Mouse (Mus musculus) CH12.LX (cell line): Measurements from ENCODE around the gene Kif1a.
A peak's percentile ranks its signal among the peaks of the same experiment; 100 is the strongest.

Experiments
- CTCF ChIP-seq, 2 experiments: IDR thresholded peaks in 1 of 2; conservative IDR thresholded peaks in 1 of 2; 2 replicates each; pipeline ENCODE4 v1.5.1; 2011 to 2012; ENCODE audit warnings: low read depth in 2 of 2, low read length in 2 of 2, improper control_type of control experiment in 1 of 2, inconsistent platforms in 1 of 2, mild to moderate bottlenecking in 1 of 2, moderate library complexity in 1 of 2
- EP300 ChIP-seq: IDR thresholded peaks from 2 replicates; pipeline ENCODE4 v1.6.1; 2011; ENCODE audit warnings: low read length, improper control_type of control experiment
- ETS1 ChIP-seq: conservative IDR thresholded peaks from 2 replicates; pipeline ENCODE4 v1.6.1; 2012; ENCODE audit warnings: low read depth, mild to moderate bottlenecking, inconsistent platforms, low read length, improper control_type of control experiment, moderate library complexity
- JUND ChIP-seq: conservative IDR thresholded peaks from 2 replicates; pipeline ENCODE4 v1.6.1; 2011; ENCODE audit warnings: low read depth, low read length, improper control_type of control experiment
- KAT2A ChIP-seq: IDR thresholded peaks from 2 replicates; pipeline ENCODE4 v1.6.1; 2012; ENCODE audit warnings: low read length, improper control_type of control experiment, inconsistent platforms; ENCODE audit not compliant: insufficient replicate concordance
- MAFK ChIP-seq: IDR thresholded peaks from 2 replicates; pipeline ENCODE4 v1.6.1; 2011; ENCODE audit warnings: low read length, improper control_type of control experiment; ENCODE audit not compliant: insufficient replicate concordance
- MAZ ChIP-seq: IDR thresholded peaks from 2 replicates; pipeline ENCODE4 v1.6.1; 2012; ENCODE audit warnings: low read depth, mild to moderate bottlenecking, inconsistent platforms, low read length, improper control_type of control experiment, moderate library complexity
- MEF2A ChIP-seq: IDR thresholded peaks from 2 replicates; pipeline ENCODE4 v1.6.1; 2014; ENCODE audit warnings: low read depth, mild to moderate bottlenecking, inconsistent platforms, low read length, improper control_type of control experiment, borderline replicate concordance
- NELFE ChIP-seq: IDR thresholded peaks from 2 replicates; pipeline ENCODE4 v1.6.1; 2011; ENCODE audit warnings: low read depth, low read length, improper control_type of control experiment
- POLR2A ChIP-seq: IDR thresholded peaks from 2 replicates; pipeline ENCODE4 v1.6.1; 2011; ENCODE audit warnings: low read depth, mild to moderate bottlenecking, improper control_type of control experiment, low read length
- RAD21 ChIP-seq: IDR thresholded peaks from 2 replicates; pipeline ENCODE4 v1.6.1; 2011; ENCODE audit warnings: low read depth, mild to moderate bottlenecking, low read length, improper control_type of control experiment, moderate library complexity
- SIN3A ChIP-seq: IDR thresholded peaks from 2 replicates; pipeline ENCODE4 v1.6.1; 2012; ENCODE audit warnings: low read length, improper control_type of control experiment, inconsistent platforms
- ZC3H11A ChIP-seq: IDR thresholded peaks from 2 replicates; pipeline ENCODE4 v1.6.1; 2012; ENCODE audit warnings: low read depth, mild to moderate bottlenecking, inconsistent platforms, low read length, improper control_type of control experiment

- no peak for TF ChIP-seq EP300
- TF ChIP-seq MEF2A = no peak
- no peak for TF ChIP-seq ZC3H11A
- no peak for TF ChIP-seq POLR2A
- peak; percentile 74 for TF ChIP-seq RAD21
- TF ChIP-seq MAFK = no peak
- peak; percentile 81 to 93 for TF ChIP-seq CTCF (conservative IDR thresholded peaks at IDR 0.05 in 1 of 2, IDR thresholded peaks at IDR 0.05 in 1 of 2; ENCODE audit: low read depth in 2 of 2, low read length in 2 of 2)
- no peak for TF ChIP-seq ETS1
- TF ChIP-seq MAZ = no peak
- TF ChIP-seq JUND = no peak
- TF ChIP-seq KAT2A = no peak
- TF ChIP-seq SIN3A = no peak
- TF ChIP-seq NELFE = no peak
These were observed 20.7 kb downstream of the Kif1a start for GRCm38 (mm10) chr1:93080930-93081589.
